Mouse (Mus musculus): ENCODE measurements around the gene Ate1.

GRCm38 (mm10) chr7:130537068-130537467, 16.9 kb upstream of the Ate1 start:
- TF ChIP-seq CTCF (IDR thresholded peaks at IDR 0.05; ENCODE audit: extremely low read depth, insufficient read length, insufficient replicate concordance, low read depth, low read length) (no peak), POLR2A (IDR thresholded peaks at IDR 0.05; ENCODE audit: low read depth, low read length) (no peak)

Measured in small intestine, adult 2 months (tissue).